Mouse (Mus musculus): ENCODE data around the gene BC107364.
A peak's percentile ranks its signal among the peaks of the same experiment; 100 is the strongest.
"Not testable (repeated sequence)": the region's sequence is repeated elsewhere in the genome, so short reads cannot be mapped to it uniquely, and the experiment has no call there.

BC107364 gene

DNA sequence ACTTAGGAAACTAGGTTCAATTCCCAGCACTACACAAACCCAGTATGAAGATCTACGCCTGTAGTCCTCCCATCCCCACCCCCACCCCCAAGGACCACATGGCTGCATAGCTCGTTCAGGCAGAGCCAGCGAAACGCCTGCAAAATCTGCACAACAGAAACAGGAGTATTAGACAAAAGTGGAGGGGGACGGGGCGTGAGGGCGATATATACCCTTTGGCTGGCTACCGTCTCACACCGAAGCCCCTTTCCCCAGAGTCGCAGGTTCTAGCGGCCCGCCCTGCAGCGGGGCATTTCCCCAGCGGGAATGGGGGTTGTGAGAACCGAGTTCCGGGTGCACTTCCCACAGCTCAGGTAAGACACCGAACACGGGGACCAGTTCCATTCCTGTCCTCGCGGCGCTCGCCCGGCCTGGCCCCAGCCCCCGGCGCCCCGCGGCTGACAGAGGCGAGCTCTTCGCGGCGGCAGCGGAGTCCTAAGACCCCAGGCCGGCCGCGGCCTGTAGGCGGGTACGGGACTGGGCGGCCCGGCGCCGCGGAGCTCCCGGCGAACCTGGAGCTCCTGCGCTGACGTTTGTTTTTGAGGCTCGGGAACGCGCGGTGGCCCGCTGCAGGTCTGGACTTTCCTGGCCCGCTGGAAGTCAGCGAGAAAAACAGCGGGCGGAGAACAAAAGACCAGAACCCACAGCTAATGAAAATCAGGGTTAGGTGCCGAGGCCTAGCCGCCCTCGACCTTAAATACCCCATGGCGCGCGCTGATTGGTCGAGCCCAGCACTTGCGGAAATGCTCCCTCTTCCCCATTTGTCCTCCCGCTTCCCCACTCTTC is 37.8 kb downstream of the BC107364 start:
- peak; percentile 59 for DNase-seq (ENCODE audit: low read depth, low spot score)

DNA sequence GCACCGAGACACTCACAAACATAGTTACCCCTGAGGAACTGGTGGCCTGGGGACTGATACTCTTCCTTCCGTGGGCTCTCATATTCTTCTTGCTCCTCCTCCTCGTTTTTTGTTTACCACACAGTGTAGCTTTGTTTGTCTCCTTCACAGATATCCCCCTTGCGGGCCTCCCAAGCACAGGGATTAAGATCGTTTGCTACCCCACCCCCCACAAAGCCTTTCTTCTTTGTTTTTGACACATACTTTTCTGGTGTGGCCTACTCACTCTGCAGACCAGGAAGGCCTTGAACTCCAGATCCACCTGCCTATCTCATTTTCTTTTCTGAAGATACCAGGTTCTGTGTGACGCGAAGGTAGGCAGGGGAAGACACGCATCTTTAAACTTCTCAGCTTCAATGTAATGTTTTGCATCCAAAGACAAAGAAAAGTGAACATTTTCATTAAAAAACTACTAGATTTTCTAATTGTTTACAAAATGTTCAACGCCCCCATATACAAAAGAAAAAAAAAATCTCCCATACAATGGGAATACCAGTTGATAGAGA is 38.5 kb downstream of the BC107364 start:
- DNase-seq (ENCODE audit: low read depth, low spot score), result no peak

DNA sequence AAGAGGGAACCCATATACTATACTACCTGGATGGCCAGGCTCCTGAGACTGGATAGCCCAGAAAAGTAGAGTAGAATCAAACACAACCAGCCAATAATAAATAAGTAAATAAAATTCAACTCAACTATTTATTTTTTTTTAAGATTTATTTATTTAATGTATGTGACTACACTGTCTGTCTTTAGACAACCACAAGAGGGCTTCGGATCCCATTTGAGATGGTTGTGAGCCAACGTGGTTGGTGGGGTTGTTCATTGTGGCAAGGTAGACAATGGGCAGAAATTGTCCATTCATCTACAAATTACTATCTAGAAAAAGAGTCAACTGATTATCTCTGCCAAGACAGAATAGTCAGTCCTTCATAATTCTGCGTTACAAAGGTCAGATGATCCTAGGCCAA is 40.3 kb downstream of the BC107364 start:
- DNase-seq (ENCODE audit: low read depth, low spot score), result no peak

DNA sequence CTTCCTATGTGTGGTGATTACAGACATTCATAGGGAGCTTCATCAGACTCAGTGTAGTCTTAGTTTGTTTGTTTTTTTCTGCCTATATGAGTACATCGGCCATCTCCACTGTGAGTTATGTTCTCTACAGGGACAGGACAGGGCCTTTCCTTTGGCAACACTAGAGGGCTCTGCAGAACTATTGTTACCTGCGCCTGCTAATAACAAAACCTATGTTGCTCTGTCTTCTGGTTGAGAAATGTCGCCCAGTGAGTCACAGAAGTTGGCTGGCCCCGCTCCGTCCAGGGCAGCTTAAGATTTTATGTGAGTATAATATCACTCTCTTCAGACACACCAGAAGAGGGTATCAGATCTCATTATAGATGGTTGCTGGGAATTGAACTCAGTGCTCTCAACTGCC is 41.1 kb downstream of the BC107364 start:
- no peak for DNase-seq (ENCODE audit: low read depth, low spot score)

DNA sequence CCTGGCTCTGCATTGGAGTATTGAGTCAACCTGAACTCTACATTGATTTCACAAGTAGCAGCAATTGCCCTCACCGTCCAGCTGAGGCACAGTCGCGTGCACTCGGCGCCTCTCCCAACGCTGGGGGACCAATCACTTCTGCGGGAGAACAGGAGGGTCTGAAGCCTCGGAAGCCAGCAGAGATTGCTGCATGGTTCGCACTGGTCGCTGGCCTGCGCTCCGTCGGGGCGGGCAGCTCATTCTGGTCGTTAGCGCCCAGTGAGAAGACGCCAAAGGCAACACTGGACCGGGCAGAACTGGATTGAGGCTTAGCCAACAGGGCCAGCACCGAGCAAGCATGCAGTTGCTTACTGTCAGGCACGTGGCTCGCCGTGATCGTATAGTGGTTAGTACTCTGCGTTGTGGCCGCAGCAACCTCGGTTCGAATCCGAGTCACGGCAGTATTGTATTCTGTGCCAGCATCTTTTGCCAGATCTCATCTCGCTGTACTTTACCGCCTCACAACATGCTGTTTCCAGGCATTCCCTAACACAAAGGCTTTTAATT is 42.3 kb downstream of the BC107364 start:
- no peak for DNase-seq (ENCODE audit: low read depth, low spot score)

DNA sequence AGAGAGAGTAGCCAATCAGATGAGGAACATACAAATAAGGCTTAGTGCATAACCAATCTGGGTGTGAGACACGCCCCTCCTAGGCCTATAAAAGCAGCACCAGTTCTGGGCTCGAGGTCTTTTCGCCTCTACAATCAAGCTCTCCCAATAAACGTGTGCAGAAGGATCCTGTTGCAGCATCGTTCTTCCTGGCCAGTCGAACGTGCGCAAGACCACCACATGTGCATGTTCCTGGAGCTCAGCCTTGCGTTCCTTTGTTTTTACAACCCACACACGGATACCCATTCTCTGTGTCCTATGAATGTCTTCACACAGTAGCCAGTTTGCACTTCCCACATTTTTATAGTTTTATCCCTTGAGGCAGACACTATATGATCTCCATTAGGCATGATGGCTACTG is 44.0 kb downstream of the BC107364 start:
- not testable (repeated sequence) for DNase-seq (ENCODE audit: low read depth, low spot score)

DNA sequence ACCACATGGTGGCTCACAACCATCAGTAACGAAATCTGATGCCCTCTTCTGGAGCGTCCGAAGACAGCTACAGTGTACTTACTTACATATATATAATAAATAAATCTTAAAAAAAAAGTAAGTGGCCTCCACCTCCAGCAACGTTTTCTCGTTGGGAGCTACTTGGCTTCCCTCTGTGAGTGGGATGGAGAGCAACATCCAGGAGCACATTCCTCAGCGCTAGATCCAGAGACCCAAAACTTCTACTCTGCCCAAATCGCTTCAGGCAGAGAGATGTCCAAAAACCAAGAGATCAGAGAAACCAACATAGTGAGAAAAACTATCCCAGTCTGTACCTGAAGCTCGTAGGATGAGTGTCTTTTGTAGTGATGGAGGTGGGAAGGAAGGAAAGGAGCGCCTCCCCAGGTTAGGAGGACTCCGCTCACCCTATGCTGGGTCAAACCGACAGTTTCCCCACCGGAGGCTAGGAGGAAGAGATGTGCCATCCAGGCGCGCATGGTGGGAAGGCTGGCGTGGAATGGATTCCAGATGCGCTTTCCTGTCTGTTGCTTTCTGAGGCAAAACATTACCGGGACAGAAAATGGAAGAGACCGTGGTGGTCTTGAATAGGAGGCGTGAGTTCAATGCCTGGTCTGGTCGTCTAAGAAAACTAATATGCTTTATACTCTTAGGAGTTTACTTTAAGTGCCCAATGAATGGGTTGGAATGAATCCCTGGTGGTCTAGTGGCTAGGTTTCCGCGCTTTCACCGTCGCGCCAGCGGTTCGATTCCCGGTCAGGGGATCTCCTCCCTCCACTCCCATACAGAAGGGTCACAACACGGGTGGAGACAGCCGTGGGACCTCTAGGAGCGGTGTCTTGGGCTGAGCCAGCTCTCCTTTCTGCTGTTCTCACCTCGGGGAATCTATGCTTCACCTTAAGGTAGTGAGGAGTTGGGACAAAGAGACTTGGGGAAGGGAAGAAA is 46.3 kb downstream of the BC107364 start:
- DNase-seq (ENCODE audit: low read depth, low spot score), result no peak

DNA sequence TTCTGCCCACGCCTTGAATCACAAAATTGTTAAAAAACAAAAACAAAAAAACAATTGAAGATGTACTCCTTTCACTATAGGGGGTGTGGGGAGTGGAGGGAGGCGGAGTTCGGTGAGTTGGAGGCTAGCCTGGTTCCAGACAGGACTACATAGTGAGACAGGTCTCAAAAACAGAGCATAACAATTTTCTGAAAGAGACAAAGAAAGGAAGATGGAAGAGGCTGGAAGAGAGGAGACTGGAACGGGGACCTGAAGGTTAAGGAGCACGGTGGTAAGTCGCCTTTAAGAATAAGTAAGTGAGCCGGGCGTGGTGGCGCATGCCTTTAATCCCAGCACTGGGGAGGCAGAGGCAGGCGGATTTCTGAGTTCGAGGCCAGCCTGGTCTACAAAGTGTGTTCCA is 47.1 kb downstream of the BC107364 start:
- no peak for DNase-seq (ENCODE audit: low read depth, low spot score)

DNA sequence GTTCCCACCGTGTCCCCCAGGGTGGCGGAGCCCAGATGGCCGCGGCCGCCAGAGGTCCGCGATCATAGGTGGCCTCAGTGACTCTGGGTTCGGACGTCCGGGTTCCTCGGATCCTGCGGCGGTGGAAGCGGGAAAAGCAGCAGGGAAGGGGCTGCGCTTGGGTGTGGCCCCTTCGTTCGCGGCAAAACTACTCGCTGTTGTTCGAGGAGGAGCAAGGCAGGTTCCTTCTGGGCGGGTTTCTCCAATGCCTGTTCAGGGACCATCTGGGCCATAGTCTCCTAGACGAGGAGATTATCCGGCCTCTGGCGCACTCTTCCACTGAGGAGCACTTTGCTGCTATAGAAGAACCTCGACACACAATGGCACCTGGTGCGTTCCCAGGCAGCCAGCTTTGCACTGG is 47.7 kb downstream of the BC107364 start:
- no peak for DNase-seq (ENCODE audit: low read depth, low spot score)

DNA sequence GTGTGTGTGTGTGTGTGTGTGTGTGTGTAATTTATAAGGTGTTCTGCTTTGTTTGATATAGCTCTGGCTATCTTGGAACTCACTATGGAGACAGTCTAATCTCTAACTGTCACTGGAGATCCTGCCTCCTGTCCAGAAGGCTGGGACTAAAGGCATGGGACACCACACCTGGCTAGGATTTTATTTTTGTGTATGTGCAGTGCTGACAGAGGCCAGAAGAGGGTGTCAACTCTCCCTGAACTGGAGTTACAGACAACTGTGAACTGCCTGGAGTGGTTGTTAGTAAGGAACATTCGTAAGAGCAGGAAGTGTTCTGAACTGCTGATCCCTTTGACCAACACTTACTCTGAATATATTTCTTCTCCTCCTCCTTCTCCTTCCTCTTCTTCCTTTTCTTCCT is 49.1 kb downstream of the BC107364 start:
- no peak for DNase-seq (ENCODE audit: low read depth, low spot score)

DNA sequence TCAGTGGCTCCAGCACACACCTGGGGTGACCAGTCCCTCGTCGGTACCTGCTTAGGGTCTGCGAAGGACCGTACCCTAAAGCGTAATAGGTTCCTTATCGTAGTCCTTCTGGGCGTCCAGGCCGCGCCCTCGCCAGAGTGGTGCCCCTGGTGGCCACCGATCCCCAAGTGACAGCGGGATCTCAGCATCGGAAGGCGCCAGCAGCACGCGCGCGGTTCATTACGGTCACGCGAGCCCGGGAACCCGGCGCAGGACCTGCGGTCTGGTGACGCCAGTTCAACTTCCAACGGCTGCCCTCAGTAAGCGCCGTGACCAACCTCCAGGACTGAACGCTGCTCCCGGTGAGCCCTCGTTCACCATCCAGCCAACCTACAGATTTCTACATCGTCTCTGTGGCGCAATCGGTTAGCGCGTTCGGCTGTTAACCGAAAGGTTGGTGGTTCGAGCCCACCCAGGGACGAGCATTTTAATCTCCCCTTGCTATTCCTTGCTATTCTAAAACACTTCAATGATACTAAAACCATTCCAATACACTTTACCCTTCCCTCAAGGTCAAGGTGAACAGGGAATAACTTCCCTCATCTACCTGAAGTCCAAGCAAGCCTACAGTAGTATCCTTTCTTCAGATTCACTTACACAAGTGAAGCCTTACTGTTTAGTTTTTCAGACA is 50.1 kb downstream of the BC107364 start:
- DNase-seq (ENCODE audit: low read depth, low spot score), result no peak

DNA sequence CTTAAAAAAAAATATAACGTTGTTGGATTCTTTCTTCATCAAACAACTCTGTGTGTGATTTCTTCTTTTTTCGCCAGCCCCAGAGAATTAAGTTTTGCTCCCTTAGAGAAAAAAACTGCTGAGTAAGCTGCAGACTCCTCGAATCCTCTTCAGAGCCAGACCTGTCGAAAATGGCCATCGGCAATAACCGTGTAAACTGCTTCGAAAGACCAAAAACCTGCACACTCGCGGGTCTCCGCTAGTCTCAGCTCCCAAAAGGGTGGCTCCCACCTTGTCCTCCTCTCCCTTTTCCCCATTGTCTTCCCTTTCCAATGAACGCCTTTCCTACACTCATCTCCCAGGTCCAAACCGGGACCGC is 50.7 kb downstream of the BC107364 start:
- DNase-seq (ENCODE audit: low read depth, low spot score), result no peak

DNA sequence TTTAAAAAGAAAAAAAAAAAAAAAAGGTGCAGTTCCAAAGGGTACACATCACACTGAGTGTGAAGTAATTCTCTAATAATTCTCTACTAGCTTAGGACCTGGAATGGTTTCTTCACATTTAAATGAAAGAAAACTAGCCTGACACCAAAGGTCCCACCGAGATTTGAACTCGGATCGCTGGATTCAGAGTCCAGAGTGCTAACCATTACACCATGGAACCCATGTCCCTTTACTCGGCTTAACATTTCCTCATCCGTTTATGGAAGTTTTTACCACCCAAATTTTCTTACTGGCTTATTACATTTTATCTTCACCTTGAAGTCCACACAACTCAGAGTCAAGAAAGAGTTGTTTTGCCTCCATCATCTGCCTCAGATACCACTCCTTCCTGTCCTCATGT is 53.2 kb downstream of the BC107364 start:
- DNase-seq (ENCODE audit: low read depth, low spot score), result no peak

DNA sequence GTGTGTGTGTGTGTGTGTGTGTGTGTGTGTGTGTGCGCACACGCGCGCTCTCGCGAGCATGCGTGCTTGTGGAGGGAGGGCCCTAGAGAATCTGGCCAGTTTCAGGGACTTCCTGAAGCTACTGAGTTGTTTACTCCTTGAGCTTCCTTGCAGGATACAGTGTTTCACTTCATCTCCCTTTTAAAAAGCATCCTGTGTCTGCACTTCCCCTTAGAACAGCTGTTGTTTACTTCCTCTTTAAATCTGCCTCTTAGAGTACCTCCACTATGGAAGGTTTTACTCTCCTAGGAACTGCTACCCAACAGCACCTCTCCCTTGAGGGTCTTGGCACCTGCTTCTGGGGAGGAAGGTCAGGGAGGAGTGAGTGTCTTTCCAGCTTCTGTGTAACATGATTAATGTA is 55.2 kb downstream of the BC107364 start:
- DNase-seq (ENCODE audit: low read depth, low spot score), result no peak

DNA sequence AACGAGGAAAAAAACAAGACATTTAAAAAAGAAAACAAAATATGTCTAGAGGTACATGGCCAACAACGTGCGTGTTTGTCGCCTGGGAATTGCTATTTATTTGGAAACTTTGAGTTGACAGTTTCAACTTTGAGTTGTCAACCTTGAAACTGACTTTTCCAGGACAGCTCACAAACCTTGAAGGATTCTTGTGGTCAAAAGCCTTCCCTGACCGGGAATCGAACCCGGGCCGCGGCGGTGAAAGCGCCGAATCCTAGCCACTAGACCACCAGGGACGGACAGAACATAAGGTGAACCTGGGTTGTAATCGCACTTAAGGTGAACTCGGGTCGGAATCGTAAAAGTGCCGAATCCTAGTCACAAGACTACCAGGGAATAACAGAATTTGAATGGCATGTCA is 64.9 kb downstream of the BC107364 start:
- DNase-seq (ENCODE audit: low read depth, low spot score), result not testable (repeated sequence)
